Mouse (Mus musculus) c-Kit-positive CD71-positive TER-119-negative erythroid progenitor cells, embryonic 14.5 days (primary cell): ENCODE data around the gene Gm43064.
"Not testable (repeated sequence)": the region's sequence is repeated elsewhere in the genome, so short reads cannot be mapped to it uniquely, and the experiment has no call there.

Source experiments
- DNase-seq: peaks from one replicate; pipeline ENCODE4 v3.0.0-alpha.2; 2013; ENCODE audit warnings: low read depth

Gm43064 gene

DNA sequence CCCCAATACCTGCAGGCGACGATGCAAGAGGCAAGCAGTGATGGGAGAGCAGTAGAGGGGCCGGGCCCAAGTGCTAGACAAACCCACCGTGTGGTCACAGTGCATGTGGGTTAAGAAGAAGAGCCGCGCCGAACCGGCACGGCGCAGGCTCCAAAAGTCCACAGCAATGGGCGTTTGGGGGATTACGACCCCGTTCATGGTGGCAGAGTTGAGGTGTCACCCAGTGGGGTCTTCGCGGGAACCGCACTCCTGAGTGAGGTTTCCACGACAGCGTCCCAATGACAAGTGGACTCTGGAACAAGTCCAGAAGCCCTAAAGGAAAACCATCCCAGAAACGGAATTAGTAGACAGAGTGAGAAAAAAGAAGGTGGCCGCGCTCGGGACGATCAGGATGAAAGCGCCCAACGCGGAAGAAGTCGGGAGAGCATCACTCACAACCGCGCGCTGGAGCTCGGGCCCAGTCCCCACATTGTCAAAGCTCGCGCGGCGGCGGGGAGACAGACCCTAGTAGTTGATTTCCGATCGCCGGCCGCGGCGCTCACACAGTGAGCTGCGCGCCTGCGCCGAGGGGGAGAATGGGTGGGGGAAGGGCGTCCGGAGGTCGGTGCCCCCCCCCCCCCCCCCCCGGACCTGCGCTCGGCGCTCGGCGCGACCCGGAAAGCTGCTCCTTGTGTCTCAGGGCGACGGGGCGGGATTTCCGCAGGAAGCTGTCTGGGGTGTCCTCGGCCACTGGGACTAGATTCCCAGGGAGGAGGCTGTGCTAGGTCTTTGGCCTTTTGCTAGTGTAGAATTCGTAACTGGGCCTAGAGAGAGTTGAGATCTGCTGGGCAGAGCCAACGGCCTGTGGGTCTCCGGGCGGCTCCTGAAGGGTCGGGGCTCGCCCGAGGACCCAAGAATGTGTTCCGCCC is at the start of gene Gm43064, which contains the start of the genes Dclre1b and Ap4b1:
Gene Gm43064 (plus strand): TSS at position 683 of the 908 bp plus-strand sequence.
Gene Dclre1b (minus strand): TSS at position 554 of the 908 bp plus-strand sequence.
Gene Ap4b1 (plus strand): TSS at position 630 of the 908 bp plus-strand sequence.
- DNase-seq: peak; percentile 81

DNA sequence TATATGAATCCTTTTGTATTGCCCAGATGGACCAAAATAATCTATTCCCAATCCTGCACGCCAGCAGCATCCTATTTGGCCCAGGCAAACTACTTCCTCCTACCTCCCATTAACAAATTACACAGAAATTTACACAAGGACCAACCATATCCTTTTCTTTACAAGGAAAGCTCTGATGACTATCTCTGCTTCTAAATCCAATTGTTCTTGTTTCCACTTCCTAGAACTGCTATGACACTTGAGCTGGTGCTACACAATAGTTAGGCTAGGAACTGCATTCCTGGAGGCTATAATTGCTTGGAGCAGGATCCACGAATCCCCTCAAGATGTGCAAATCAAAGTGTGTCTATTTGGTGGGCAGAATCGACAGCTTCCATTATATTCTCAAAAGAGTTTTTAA is 42.6 kb upstream of the Gm43064 start:
- no peak for DNase-seq

DNA sequence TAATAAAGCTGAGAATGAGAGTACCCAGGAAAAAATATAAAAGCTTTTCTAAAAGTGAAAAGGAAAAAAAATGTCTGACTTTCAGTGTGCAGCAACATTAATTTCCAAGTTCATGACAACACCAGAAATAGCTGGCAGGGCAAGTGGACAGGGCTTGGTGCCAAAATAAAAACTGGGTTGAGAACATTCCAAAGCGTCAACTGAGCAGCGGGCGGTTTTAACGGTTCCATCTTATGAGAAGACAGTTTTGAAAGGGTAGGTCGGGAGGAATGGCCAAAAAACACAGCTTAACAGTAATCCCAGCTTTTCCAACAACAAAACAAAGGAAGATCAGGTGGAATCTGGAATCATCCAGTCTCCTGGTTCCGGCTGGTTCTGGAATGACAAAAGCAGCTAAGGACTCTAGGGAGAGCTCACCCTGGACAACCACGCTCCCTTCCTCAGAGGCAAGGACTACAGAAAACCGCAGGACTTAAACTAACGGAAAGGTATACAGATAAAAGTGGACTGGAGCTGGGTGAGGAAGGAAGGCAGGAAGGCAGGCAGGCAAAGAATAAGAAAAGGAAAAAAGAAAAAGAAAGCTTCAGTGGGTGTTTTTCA is 37.7 kb upstream of the Gm43064 start:
- DNase-seq: no peak

DNA sequence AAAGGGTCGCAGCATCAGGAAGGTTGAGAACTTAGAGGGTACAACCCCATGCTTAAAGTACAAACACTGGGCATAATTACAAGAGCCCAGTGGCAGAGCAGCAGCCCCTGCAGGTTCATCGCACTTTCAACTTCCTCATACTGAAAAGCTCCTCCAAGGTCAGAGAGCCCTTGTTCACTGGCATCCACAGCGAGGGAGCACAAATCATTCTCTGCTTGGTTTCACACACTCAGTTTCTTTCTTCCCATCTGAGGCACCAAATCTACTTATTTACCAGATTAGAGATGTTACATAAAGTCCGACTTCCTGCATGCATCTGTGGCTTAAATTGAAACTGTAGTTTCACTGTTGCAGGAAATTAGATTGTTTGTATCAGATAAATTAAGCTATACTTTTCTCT is 36.5 kb upstream of the Gm43064 start:
- DNase-seq: no peak

DNA sequence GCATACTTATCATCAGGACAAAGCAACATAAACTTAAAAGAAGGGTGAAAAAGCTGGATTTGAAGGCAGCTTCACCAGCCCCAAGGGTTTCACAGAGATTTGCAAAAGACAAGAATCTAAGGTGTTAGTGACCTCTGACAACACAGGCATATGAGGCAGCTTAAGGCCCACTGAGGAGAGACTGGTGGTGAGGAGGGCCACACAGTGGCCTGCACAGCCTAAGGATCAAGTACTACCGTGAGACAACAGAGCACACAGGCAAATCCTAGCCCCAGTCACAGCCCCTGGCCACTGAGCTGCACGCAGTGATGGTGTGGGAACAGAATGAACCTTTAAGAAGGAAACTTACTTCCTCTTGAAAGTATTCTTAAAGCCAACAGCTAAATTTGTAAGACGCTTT is 35.9 kb upstream of the Gm43064 start:
- no peak for DNase-seq

DNA sequence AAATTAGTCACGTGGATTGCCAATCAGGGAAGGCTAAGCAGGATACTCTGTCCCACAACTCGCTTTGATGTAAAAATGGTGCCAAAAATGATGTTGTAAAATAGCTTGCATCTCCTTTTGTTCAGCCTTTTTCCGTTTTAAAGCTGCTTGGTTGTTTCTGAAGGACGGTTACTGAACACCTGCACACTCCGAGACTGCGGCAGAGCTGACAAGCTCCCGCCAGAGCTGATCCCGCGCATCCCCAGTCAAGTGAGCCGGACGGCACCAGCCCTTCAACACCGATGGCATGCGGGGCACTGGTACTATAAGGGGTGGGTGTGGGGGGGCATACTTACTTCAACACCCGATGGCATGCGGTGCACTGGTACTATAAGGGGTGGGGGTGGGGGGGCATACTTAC is 35.4 kb upstream of the Gm43064 start:
- no peak for DNase-seq

DNA sequence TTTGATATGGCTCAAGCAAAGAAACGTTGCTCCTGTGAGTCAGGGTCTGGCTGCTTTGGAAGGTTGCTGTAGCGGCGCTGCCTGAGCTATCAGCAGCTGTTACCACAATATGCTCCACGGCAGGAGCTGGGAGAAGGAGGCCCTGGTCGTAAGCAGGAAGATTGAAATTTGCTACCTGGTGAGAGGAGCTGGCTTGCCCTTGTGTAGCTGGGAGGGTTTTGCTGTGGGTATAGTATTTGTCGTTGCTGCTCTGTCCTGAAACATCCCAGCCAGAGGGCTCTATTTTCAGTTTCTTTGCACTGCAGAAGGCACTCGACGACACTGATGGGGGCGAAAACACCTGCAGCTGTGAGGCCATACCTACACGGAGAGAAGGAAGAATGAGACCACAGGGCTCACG is 31.4 kb upstream of the Gm43064 start:
- no peak for DNase-seq

DNA sequence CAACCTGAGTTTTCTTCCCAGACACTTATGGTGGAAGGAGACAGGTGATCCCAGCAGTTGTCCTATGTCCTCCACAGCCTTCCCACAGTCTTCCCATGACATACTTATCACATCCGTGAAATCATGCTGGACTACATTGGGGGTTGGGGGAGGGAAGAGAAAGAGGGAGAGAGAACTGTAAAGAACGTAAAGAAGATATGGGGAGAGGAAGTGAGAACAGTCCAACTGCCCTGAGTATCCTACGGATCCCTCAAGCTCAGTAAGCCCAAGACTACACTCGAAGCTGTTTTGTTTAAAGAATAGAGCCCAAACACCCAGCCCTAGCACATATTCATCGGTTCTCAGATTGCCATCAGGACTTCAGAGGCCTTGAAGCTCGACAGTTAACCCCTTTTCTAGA is 30.7 kb upstream of the Gm43064 start:
- no peak for DNase-seq

DNA sequence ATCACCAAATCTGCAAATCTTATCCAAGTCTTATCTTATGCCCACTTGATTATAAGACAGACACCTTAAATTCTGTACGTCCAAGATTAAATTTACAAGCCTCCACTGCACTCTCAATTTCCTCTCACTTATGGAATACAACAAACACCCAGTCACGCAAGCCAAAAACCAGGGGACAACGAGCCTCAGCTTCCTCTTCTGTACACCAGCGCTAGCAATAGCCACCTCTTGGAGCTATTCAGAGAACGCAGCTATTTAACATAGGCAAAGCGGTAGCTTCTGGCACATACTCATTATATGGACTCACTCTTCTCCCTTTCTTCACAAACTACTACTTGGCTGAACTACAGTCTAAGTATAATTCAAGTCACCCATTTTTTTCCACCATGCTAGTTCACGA is 30.2 kb upstream of the Gm43064 start:
- DNase-seq: no peak

DNA sequence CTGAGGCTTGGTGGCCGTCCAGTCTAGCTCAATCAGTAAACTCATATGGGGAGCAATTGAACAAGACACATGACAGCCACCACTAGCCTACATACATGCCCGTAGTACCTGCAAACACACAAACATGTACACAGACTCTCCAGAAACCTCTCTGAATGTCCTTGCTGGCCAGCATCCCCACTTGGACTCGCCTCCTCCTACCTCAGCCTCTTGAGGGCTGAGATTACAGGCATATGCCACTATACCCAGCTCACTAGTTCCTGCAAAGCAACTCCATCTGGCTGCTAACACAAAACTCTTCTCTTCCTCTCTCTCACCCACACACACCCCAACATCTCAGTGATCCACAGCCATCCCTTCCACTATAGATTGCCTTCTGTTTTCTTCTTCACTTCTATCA is 29.1 kb upstream of the Gm43064 start:
- DNase-seq: no peak

DNA sequence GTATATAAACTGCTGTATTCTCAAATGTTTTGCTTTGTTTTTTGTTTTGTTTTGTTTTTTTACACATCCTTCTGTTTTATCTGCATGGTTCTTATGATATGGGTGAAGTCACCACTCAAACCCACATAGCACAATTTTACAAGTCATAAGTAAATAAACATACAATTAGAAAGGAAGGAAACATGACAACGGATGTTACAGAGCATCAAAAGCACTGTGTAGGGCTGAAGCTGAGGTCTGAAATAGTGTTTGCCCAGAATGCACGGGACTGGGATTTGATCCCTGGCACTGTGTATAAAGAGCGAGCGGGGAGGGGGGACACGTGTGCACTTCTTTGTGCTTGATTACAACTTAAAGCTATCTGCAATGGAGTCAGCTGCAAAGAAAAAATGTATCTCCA is 28.6 kb upstream of the Gm43064 start:
- DNase-seq: no peak

DNA sequence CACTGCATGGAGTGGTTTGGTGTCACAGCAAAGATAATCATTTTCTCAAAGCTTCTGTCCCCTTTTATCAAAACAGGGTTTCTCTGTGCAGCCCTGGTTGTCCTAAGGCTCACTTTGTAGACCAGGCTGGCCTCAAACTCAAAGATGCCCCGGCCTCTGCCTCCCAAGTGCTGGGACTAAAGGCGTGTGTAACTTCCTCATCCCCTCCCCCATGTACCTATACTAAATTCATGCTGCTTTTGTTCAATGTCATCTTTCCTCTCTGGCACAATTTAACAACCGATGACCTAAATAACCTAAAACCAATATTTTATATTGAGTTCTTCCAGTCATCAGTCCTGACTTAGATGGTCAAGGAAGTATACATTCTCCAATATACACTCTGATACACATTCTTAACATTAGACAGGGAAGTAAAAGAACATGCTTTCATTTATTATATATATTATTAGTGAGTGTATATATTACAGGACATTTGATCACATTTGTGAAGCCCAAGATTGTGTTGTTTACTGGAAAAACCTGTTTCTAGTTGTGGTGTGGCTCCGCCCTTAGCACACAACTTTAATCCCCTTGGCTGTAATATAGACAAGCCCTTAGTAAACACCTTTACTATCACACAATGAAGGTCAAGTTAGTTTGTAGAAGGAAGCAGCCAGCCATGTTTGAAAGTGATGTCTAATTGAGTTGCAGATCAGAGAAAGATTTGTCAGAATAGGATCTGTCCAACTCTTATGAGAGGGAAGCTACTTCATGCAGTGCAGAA is 26.3 kb upstream of the Gm43064 start:
- DNase-seq: no peak

DNA sequence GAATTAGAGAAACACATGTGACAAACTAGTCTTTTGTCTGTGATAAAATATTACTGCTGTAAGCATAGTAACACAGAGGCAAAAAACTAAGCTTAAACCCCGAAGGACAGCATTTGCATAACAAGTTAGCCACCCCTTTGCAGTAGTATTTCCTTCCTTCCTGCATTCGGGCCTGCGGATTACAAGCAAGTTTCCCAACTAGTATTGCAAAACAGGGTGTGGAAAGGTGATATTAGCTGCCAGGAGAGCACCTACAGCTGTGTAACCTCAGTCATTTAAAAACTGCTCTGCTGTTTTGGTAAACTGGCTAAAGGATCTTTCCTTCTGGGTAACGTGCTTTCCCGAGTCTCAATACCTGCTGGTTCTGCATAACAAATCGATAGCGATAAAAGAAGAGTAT is 22.1 kb upstream of the Gm43064 start:
- DNase-seq: no peak

DNA sequence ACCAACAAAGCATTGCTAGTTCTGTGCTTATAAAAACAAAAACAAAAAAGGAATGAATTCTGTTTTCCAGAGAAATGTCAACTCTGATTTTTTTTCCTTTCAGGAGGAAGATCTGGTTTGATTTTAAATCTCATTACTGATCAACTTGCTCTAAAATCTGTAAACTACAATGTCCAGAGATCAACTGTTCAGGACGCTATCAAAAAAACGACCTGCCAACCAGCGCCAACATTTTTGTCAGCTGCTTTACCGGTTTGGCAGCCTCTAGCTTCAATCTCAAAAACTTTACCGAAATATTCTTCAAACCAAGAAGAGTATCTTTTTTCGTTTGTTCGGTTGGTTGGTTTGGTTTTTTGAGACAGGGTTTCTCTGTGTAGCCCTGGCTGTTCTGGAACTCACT is 20.3 kb upstream of the Gm43064 start:
- no peak for DNase-seq

DNA sequence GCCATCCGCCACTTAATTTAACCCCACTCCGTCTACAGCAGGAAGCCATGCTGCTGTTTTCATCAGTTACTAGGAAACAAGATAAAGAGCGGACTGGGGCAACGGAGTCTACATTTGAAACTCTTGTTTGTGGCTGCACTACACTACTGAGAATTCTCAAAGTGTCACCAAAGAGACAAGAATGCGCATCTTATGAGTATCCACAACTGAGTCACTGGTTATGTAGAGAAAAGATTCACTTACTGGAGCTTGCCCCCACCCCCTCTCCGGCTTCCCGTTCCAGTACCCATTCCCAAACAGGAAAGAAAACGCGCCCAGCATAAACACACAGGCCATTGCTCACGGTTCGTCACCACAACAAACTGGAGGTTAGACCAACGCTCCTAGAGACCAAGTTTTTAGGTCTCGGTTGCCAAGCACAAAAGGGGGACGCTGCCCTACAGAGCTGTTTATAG is 19.5 kb upstream of the Gm43064 start:
- peak; percentile 53 for DNase-seq

DNA sequence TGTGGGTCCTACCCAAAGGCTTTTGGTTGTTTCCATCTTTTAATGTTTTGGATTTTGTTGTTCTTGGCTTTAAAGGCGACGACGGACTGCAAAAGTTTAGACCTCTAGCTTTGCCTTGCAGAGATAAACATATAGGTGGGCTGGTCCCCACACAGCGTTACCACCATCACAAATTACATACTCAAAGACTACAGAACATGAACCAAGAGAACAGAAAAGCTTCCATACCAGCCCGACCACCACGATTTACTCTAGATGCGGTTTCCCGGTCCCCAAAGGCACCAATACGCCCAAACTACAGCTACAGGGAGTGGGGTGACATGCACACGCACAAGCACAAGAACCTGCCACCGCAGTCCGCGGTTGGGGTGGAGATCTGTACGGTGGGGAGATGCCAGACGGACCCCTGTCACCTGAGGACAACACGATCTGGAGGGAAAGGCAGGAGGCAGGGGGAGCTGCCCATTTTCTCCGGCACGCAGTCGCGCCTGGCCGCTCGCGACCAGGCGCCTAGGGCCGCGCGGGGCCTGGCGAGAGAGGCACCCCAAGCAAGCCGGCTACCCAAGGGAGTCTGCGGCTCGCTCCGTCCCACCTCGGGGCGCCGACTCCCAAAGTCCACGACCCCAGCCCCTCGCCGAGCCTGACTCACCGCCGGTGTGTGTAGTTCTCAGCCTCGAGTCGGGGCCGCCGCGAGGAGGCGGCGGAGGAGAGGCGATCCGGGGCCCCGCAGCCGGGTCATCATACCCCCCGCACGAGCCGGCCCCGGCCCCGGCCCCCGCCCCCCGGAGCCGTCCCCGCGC is 18.8 kb upstream of the Gm43064 start:
- DNase-seq: no peak

DNA sequence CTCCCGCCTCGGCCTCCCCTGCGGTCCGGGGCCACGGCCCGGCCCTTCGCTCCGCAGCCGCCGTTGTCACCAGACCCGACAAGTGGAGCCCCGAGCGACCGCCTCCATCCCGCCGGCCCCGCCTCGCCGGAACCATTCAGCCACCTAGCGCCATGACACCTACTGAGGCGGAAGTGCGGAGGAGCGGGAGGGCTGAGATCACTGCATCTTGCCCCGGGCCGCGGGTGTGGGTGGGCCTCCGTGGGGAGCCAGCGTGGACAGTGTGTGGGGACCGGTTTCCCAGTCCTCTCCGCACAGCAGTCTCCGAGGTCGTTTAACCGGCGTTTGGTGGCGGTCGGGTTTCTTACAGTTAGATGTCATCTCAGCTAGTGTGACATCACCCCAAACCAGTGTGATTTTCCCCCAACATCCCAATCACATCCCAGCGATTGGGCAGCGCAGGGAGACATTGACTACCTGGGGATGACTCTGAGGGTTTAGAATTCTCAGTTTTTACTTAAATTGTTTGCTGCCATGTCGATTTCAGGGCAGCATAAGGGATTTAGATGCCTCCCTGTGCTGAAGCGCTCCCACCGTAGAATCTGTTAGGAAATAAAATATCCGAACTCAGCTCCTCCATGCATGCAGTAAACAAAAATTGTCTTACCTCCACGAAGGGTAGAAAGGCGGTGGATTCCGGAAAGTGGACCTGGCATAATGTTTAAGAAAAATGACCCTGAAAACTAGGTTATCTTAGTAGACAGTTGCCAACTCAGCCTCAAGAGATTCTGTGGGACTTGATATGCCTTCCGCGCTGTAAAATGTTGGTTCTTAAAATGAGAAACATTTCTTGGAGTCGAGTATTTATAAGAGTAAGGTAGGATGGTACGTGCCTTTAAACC is 17.9 kb upstream of the Gm43064 start, which contains the start of gene Hipk1:
Gene Hipk1 (minus strand): TSS at position 334 of the 881 bp plus-strand sequence.
- peak; percentile 84 for DNase-seq

DNA sequence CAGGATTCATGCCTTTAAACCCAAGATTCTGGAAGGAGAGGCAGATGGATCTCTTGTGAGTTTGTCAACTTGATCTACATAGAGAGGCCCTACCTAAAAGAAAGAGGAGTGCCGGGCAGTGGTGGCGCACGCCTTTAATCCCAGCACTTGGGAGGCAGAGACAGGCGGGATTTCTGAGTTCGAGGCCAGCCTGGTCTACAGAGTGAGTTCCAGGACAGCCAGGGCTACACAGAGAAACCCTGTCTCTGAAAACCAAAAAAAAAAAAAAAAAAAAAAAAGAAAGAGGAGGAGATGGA is 17.3 kb upstream of the Gm43064 start:
- DNase-seq: not testable (repeated sequence)

DNA sequence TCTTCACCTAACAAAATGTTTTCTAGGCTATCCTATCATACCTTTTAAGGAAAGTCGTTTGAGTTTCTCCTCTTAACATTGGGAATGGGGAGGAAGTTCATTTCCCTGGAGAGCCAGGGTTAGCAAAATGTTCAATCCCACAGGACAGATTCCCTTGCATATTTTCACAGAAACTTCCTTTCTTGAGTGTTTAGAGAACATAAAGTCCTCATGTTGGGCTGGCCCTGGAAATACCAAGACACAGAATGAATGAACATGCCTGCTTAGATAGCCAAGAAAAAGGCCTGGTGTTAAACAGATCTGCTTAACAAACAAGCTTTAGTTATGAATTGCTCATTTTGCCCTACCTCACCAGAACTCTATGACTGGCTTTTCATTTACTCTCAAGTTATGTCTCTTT is 16.8 kb upstream of the Gm43064 start:
- DNase-seq: no peak

DNA sequence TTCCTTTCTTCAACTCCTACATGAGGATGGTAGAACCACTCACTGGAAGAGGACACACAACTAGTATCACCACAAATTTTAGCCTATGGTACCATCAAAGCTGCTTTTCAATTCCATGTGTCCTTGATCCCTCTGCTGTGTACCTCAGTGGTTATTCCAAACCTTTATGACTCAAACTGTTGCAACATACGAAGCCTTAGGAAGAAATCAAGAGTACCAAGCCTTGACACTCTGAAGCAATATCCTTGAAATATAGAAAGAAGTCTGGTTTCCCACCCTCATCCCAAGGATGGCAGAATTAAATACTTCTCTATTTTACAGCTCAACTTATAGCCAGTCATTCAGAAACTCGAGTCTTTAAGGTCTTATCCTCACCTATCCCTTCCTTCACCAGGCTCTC is 13.0 kb upstream of the Gm43064 start:
- DNase-seq: no peak

DNA sequence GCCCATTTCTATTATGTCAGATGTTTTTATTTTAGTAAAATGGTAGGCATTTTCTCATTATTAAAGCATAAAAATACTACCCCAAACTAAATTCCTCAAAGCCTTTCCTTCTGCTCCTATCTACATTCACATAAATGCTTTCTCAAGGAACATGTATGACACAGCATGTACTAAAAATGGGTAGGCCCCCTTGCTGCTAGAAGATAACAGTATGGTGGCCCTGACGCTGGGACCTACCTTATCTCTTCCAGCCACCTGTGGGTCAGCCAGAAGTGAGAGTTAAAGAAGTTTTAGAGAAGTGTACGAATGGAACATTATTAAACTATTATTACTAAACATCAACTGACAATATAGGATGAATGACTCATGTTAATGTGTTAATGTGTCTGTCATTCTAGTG is 9.9 kb upstream of the Gm43064 start:
- DNase-seq: peak; percentile 81
